Mouse (Mus musculus) large intestine, adult 2 months (tissue): Measurements from ENCODE around the gene Shmt2. TPM values are rescaled to one million over a fixed set of nuclear protein-coding genes. Genes with fewer than 3 reads are reported as not detected.

ENCODE experiments used
- DNase-seq: peaks from one replicate; pipeline ENCODE4 v3.0.0-alpha.2; 2012; ENCODE audit warnings: low read depth, low spot score
- WGBS: fragments of 180-500 bp; shearing (Covaris S2); methylation state at CpG from one replicate; pipeline ENCODE4 v1.1.7; 2018; 5-methylcytosine and 5-hydroxymethylcytosine counted together
- polyA plus RNA-seq: library from polyadenylated mRNA; depleted of rRNA; stranded (reverse); fragments of >200 nt; gene quantifications from 2 replicates; pipeline ENCODE4 v1.2.3, GENCODE M21; 2012

The Shmt2 gene
- polyA plus RNA-seq, 1 experiment, result 59.0 TPM

GRCm38 (mm10) chr10:127534929-127535384 lies 12.7 kb upstream of the Shmt2 start:
- WGBS, result 3% methylated on average over 30 of the region's 30 CpGs
- no peak for DNase-seq

- under 1% methylated on average over 70 of the region's 78 CpGs for WGBS
- DNase-seq, result no peak
Observed at GRCm38 (mm10) chr10:127534036-127534928, 12.0 kb upstream of the Shmt2 start, which contains the start of gene Nxph4. Gene Nxph4 (minus strand): TSS chr10:127534559.

GRCm38 (mm10) chr10:127531548-127531947 lies 9.3 kb upstream of the Shmt2 start:
- WGBS, result 17% methylated on average over 4 of the region's 4 CpGs
- DNase-seq, result no peak

GRCm38 (mm10) chr10:127530945-127531344 lies 8.7 kb upstream of the Shmt2 start:
- DNase-seq, result no peak
- WGBS, result 3% methylated on average over 25 of the region's 25 CpGs

- WGBS, result 13% methylated on average over 17 of the region's 17 CpGs
- DNase-seq, result no peak
Observed at GRCm38 (mm10) chr10:127527481-127527880, 5.2 kb upstream of the Shmt2 start.

GRCm38 (mm10) chr10:127526681-127527080 lies 4.4 kb upstream of the Shmt2 start:
- WGBS, result 4% methylated on average over 26 of the region's 26 CpGs
- DNase-seq, result no peak

GRCm38 (mm10) chr10:127526048-127526447 lies 3.8 kb upstream of the Shmt2 start:
- WGBS, result 3% methylated on average over 26 of the region's 26 CpGs
- DNase-seq, result no peak

GRCm38 (mm10) chr10:127524646-127525255 lies 2.5 kb upstream of the Shmt2 start:
- no peak for DNase-seq
- 21% methylated on average over 23 of the region's 23 CpGs for WGBS

- no peak for DNase-seq
- WGBS, result 5% methylated on average over 12 of the region's 12 CpGs
Observed at GRCm38 (mm10) chr10:127521611-127522080, 598 bp downstream of the Shmt2 start.

- WGBS, result 93% methylated on average over 20 of the region's 20 CpGs
- no peak for DNase-seq
Observed at GRCm38 (mm10) chr10:127520714-127521357, 1.4 kb downstream of the Shmt2 start.

- DNase-seq, result no peak
Observed at GRCm38 (mm10) chr10:127519903-127520713, 2.1 kb downstream of the Shmt2 start.

GRCm38 (mm10) chr10:127519041-127519701 lies 3.1 kb downstream of the Shmt2 start:
- 93% methylated on average over 25 of the region's 26 CpGs for WGBS

More at GRCm38 (mm10) chr10:127519903-127520713, 2.1 kb downstream of the Shmt2 start:
- 96% methylated on average over 37 of the region's 37 CpGs for WGBS

GRCm38 (mm10) chr10:127517941-127518340 lies 4.3 kb downstream of the Shmt2 start:
- no peak for DNase-seq
- 97% methylated on average over 22 of the region's 22 CpGs for WGBS

More at GRCm38 (mm10) chr10:127519041-127519701, 3.1 kb downstream of the Shmt2 start:
- no peak for DNase-seq

- no peak for DNase-seq
- WGBS, result 29% methylated on average over 30 of the region's 30 CpGs
Observed at GRCm38 (mm10) chr10:127516576-127517260, 5.5 kb downstream of the Shmt2 start.

- 43% methylated on average over 8 of the region's 8 CpGs for WGBS
- no peak for DNase-seq
Observed at GRCm38 (mm10) chr10:127515983-127516459, 6.2 kb downstream of the Shmt2 start.

- 65% methylated on average over 9 of the region's 9 CpGs for WGBS
- no peak for DNase-seq
Observed at GRCm38 (mm10) chr10:127515271-127515982, 6.8 kb downstream of the Shmt2 start.

- DNase-seq, result no peak
- WGBS, result 33% methylated on average over 6 of the region's 6 CpGs
Observed at GRCm38 (mm10) chr10:127514764-127515163, 7.5 kb downstream of the Shmt2 start, which contains the start of gene Ndufa4l2. Gene Ndufa4l2 (plus strand): TSS chr10:127514967.
